Mouse (Mus musculus) erythroblast, embryonic 14.5 days (primary cell): ENCODE results near the gene Zcchc9.

Experiments
- GATA1 ChIP-seq: IDR thresholded peaks from 2 replicates; pipeline ENCODE4 v1.6.1; 2012; ENCODE audit warnings: low read length, inconsistent platforms, mixed read lengths
- TAL1 ChIP-seq: IDR thresholded peaks from 3 replicates; pipeline ENCODE4 v1.6.1; 2012; ENCODE audit warnings: low read length, inconsistent platforms, mixed read lengths

- TF ChIP-seq GATA1: no peak
- TF ChIP-seq TAL1: no peak
These were observed 59.1 kb downstream of the Zcchc9 start for GRCm38 (mm10) chr13:91748401-91748800.
